24 mouse cellular contexts compared by ENCODE assay signal in genomic region chr1:191804747-191805146, GRCm38 (mm10). TPM values are rescaled to one million over a fixed set of nuclear protein-coding genes. Genes with fewer than 3 reads are reported as not detected.
A peak's percentile ranks its signal among the peaks of the same experiment; 100 is the strongest.
DNase-seq lines count a peak whose midpoint lies in the region; ATAC-seq and TF ChIP-seq lines count a peak whose summit lies in the region.
"Had no signal": no experiment of that assay in that cellular context is flagged by ENCODE, and none has a peak within 500 bp of the region (broad histone marks: within the 10 kb centered on the region; RNA-seq: fewer than 3 reads in every experiment).

No protein-coding gene starts in this region.

- H3K27me3 ChIP-seq in kidney, embryonic 15.5 days: no peaks in the 10 kb centered on the region
- no peaks in the 10 kb centered on the region for H3K27me3 ChIP-seq in kidney, postnatal 0 days (ENCODE audit: insufficient read depth, low read length)
- H3K27me3 ChIP-seq: CH12.LX; embryonic facial prominence, embryonic 12.5 days; forebrain, embryonic 13.5 days; forebrain, embryonic 15.5 days; Patski had no signal

- WGBS in kidney, embryonic 15.5 days: 27% methylated on average over 5 of the region's 5 CpGs
- WGBS in kidney, postnatal 0 days: 37% methylated on average over 5 of the region's 5 CpGs

- ATAC-seq in kidney, embryonic 15.5 days (replicated peaks; ENCODE audit: low FRiP score): peak; percentile 79
- ATAC-seq in kidney, postnatal 0 days (replicated peaks; ENCODE audit: low FRiP score, low read depth): no peak
- ATAC-seq: activated CD4-positive, CD25-positive, alpha-beta regulatory T cell, adult 4 months; CD4-positive, CD25-positive, alpha-beta regulatory T cell, adult 4 months; forebrain, embryonic 13.5 days; forebrain, embryonic 15.5 days; forebrain, postnatal 0 days; Patski had no signal

- 0 out of 2 replicates have a peak overlapping the region, but pooled peaks have one; percentile 18 for H3K27ac ChIP-seq in kidney, embryonic 15.5 days
- H3K27ac ChIP-seq in kidney, postnatal 0 days: no peak overlapping the region
- H3K27ac ChIP-seq: embryonic facial prominence, embryonic 10.5 days; embryonic facial prominence, embryonic 12.5 days; forebrain, embryonic 13.5 days; forebrain, embryonic 15.5 days had no signal

- TF ChIP-seq CTCF in kidney, postnatal 0 days (IDR thresholded peaks at IDR 0.05; ENCODE audit: low read depth): no peak

- H3K4me3 ChIP-seq in kidney, embryonic 15.5 days (replicated peaks): no peak overlapping the region
- H3K4me3 ChIP-seq in kidney, postnatal 0 days (replicated peaks; ENCODE audit: low read depth, low read length): no peak overlapping the region
- H3K4me3 ChIP-seq: embryonic facial prominence, embryonic 10.5 days; embryonic facial prominence, embryonic 12.5 days; forebrain, embryonic 13.5 days; forebrain, embryonic 15.5 days had no signal

- H3K36me3 ChIP-seq in kidney, embryonic 15.5 days: no peaks in the 10 kb centered on the region
- no peaks in the 10 kb centered on the region for H3K36me3 ChIP-seq in kidney, postnatal 0 days (ENCODE audit: insufficient read depth, low read length)
- H3K36me3 ChIP-seq: embryonic facial prominence, embryonic 10.5 days; embryonic facial prominence, embryonic 12.5 days; forebrain, embryonic 15.5 days; G1E had no signal

- DNase-seq in kidney, postnatal 36 days: no peak
- peak; percentile 36 for DNase-seq in kidney, postnatal 0 days (ENCODE audit: low spot score)
- DNase-seq in kidney, adult 8-10 months: no peak
- DNase-seq in layer of hippocampus, adult 11-12 months (ENCODE audit: low spot score): no peak
- DNase-seq: adrenal gland, adult 8-10 months; adrenal gland, postnatal 14 days; adrenal gland, postnatal 36 days; B cell, adult 2 months; cerebellum, adult 11-12 months; cerebellum, adult 2 months; cerebellum, adult 9-10 months; cerebellum, postnatal 10 days; cerebellum, postnatal 25 days; forebrain, postnatal 0 days had no signal

- H3K4me1 ChIP-seq in kidney, embryonic 15.5 days: peaks cover 15% of the 10 kb centered on the region
- H3K4me1 ChIP-seq in kidney, postnatal 0 days (replicated peaks; ENCODE audit: insufficient read depth, low read length): 0 out of 2 replicates have a peak, but pooled peaks cover 7% of the 10 kb centered on the region
- H3K4me1 ChIP-seq: embryonic facial prominence, embryonic 12.5 days had no signal

- H3K9me3 ChIP-seq in kidney, embryonic 15.5 days (replicated peaks): peaks cover 3% of the 10 kb centered on the region; the same call in 1 of the 2 replicates
- H3K9me3 ChIP-seq in kidney, postnatal 0 days (replicated peaks; ENCODE audit: low read length): no peaks in the 10 kb centered on the region
- H3K9me3 ChIP-seq: embryonic facial prominence, embryonic 12.5 days; forebrain, embryonic 13.5 days; forebrain, embryonic 15.5 days; G1E had no signal

- H3K4me2 ChIP-seq in kidney, embryonic 15.5 days: no peak overlapping the region
- no peak overlapping the region for H3K4me2 ChIP-seq in kidney, postnatal 0 days (ENCODE audit: low read length)
- H3K4me2 ChIP-seq: embryonic facial prominence, embryonic 12.5 days; forebrain, embryonic 13.5 days; forebrain, embryonic 15.5 days had no signal

- H3K9ac ChIP-seq in kidney, embryonic 15.5 days: no peak overlapping the region
- no peak overlapping the region for H3K9ac ChIP-seq in kidney, postnatal 0 days (ENCODE audit: low read depth, low read length)
- H3K9ac ChIP-seq: embryonic facial prominence, embryonic 12.5 days; forebrain, embryonic 13.5 days; forebrain, embryonic 15.5 days; forebrain, postnatal 0 days had no signal

RNA-seq across cellular contexts. Expression of gene Nek2, which starts 16.5 kb away (rescaled TPM):
- polyA plus RNA-seq in kidney, embryonic 15.5 days (2015; fragmentation: Nextera tagmentation; extraction: Ambion mirVana): 44.5 and 45.1 TPM in 2 replicates
- polyA plus RNA-seq in kidney, postnatal 0 days (2015; fragmentation: Nextera tagmentation; extraction: Ambion mirVana): 21.3 and 24.1 TPM in 2 replicates
